Mouse (Mus musculus): ENCODE results near the gene Cetn3. TPM values are rescaled to one million over a fixed set of nuclear protein-coding genes. Genes with fewer than 3 reads are reported as not detected.

Cetn3 gene
- polyA plus RNA-seq (2015; fragmentation: Nextera tagmentation; extraction: Ambion mirVana): 68.7 and 88.5 TPM in 2 replicates

DNA sequence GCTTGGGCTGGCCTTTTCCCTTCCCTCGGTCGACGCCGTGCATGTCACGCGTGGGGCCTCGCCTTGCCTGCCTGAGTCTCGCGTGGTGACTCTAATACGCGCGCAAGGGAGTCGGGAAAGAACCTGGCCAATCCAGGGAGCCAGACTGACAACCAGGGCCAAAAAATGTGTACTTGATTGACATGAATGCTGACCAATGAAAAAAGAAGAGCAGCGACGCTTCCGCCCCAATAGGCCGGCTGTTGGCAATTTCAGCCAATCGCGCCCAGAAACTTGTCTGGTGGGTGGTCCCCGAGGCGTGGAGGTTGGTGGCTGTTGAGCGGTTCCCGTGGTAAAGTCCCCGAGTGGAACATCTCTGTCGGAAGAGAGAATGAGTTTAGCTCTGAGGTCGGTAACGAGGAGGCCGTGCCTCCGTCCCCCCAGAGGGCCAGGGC, at the start of gene Cetn3:
Cetn3 (plus strand) TSS at position 107 of the 434 bp plus-strand sequence.
- ATAC-seq (ENCODE audit: insufficient read depth): peak; percentile 89
- Histone ChIP-seq H3K4me1 (replicated peaks) (peaks cover 21% of the 10 kb centered on the region), H3K27ac (replicated peaks) (peak within 1 kb of the TSS; percentile 94), H3K9me3 (replicated peaks) (no peaks in the 10 kb centered on the region), H3K36me3 (replicated peaks) (peaks cover 19% of the 10 kb centered on the region), H3K4me2 (peak within 1 kb of the TSS; percentile 93), H3K4me3 (replicated peaks) (peak within 1 kb of the TSS; percentile 90), H3K9ac (peak within 1 kb of the TSS; percentile 87), H3K27me3 (no peaks in the 10 kb centered on the region)
- under 1% methylated on average over 29 of the region's 29 CpGs for WGBS (ENCODE audit: insufficient replicate concordance)

DNA sequence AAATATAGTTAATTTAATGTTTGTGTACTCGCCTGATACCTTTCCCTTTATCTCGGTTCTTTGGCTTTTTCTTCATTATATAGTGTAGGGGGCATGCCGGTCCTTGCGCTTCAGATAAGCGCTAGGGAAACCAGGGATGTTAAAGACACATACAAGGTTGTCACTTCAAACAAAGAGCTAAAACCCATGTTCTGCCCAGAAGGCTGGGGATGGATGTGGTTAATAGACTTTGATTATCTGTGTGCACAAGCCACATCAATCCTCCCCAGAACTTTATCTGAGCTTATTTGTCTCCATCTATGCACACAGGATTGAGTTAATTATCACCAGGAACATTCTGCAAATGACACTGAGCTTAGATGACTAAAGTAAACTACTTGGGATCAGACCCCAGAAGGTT, 46.3 kb upstream of the Cetn3 start:
- no peak overlapping the region for H3K4me3 ChIP-seq (replicated peaks)
- no peaks in the 10 kb centered on the region for H3K27me3 ChIP-seq
- peak; percentile 65 for ATAC-seq (ENCODE audit: insufficient read depth)

DNA sequence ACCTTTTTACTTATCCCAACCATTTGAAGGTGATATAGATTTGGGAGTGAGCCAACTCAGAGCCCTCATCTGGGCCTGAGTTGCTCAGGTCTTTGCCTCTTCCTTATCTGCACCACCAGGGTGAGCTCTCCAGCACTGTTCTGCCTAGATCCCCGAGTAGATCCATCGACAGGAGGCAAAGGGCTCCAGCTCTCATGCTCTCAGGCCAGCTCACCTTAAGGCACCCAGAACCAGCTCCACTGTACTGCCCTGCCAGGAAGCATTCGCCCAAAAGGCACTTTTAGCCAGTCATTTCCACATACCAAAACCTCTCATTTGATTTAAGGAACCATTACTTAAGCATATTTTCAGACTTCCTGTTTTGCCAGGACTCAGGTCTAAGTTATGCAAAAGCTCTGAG, 42.0 kb upstream of the Cetn3 start:
- no peak overlapping the region for H3K4me3 ChIP-seq (replicated peaks)
- no peak overlapping the region for H3K9ac ChIP-seq
- H3K9me3 ChIP-seq (replicated peaks): no peaks in the 10 kb centered on the region
- peak overlapping the region; percentile 24; the same call in 1 of the 2 replicates for H3K27ac ChIP-seq (replicated peaks)
- H3K27me3 ChIP-seq: no peaks in the 10 kb centered on the region
- WGBS (ENCODE audit: insufficient replicate concordance): 4% methylated on average over 3 of the region's 3 CpGs
- peaks cover 42% of the 10 kb centered on the region for H3K4me1 ChIP-seq (replicated peaks)
- no peaks in the 10 kb centered on the region for H3K36me3 ChIP-seq (replicated peaks)
- ATAC-seq (ENCODE audit: insufficient read depth): peak; percentile 75
- no peak overlapping the region for H3K4me2 ChIP-seq

More for the DNA sequence above, 46.3 kb upstream of the Cetn3 start:
- Histone ChIP-seq H3K27ac (replicated peaks) (no peak overlapping the region), H3K9me3 (replicated peaks) (no peaks in the 10 kb centered on the region), H3K36me3 (replicated peaks) (no peaks in the 10 kb centered on the region), H3K4me2 (no peak overlapping the region), H3K4me1 (replicated peaks) (peaks cover 21% of the 10 kb centered on the region), H3K9ac (no peak overlapping the region)
- 27% methylated on average over 5 of the region's 5 CpGs for WGBS (ENCODE audit: insufficient replicate concordance)

DNA sequence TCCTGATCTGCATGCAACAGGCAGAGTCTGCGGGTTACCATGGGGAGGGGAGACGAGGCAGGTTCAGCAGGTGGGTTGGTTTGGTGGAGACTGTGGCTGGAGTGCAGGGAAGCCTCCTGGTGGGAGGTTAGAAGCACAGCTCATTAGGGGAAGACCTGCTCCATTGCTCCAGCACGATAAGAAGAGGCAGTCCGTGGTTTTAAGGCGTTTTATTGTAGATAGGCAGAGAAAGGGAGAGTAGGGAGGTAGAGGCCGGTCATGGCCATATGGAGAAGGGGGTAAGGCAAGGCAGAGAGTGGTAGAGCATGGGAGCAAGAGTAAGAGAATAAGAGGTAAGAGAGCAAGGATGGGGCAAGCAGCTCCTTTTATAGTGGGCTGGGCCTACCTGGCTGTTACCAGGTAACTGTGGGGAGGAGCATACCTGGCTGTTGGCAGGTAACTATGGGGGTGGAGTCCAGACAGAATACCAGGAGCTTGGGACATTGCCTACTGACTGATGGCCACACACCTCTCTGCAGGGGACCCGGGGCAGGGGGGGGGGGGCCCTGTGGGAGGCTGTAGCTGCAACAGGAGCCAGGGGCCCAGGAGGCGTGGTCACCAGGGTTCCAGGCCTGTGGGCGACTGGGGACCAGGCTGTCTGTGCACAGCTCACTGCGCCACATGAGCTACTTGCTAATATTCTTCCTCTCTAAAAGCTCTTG, 39.3 kb upstream of the Cetn3 start:
- H3K36me3 ChIP-seq (replicated peaks): no peaks in the 10 kb centered on the region
- peak overlapping the region; percentile 9; the same call in 1 of the 2 replicates for H3K4me2 ChIP-seq
- H3K4me1 ChIP-seq (replicated peaks): peaks cover 33% of the 10 kb centered on the region
- no peak overlapping the region for H3K9ac ChIP-seq
- H3K4me3 ChIP-seq (replicated peaks): no peak overlapping the region
- H3K27me3 ChIP-seq: no peaks in the 10 kb centered on the region
- ATAC-seq (ENCODE audit: insufficient read depth): peak; percentile 69
- no peaks in the 10 kb centered on the region for H3K9me3 ChIP-seq (replicated peaks)
- no peak overlapping the region for H3K27ac ChIP-seq (replicated peaks)
- WGBS (ENCODE audit: insufficient replicate concordance): 29% methylated on average over 10 of the region's 10 CpGs

DNA sequence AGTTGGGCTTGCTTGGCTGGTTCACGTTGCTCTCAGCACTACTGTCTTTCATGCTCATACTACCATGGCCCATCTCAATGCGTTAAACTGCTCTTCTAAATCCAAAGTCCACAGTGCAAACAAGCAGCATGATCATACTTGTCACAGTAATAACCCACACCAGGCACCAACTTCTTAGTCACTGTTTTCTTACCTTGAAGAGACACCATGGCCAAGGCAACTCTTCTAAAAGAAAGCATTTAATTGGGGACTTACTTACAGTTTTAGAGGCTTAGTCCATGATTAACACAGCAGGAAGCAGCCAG, 38.8 kb upstream of the Cetn3 start:
- Histone ChIP-seq H3K9ac (no peak overlapping the region), H3K27me3 (no peaks in the 10 kb centered on the region), H3K4me2 (no peak overlapping the region), H3K36me3 (replicated peaks) (no peaks in the 10 kb centered on the region), H3K9me3 (replicated peaks) (no peaks in the 10 kb centered on the region), H3K4me3 (replicated peaks) (no peak overlapping the region), H3K4me1 (replicated peaks) (peaks cover 33% of the 10 kb centered on the region), H3K27ac (replicated peaks) (no peak overlapping the region)
- no peak for ATAC-seq (ENCODE audit: insufficient read depth)
- WGBS (ENCODE audit: insufficient replicate concordance): 58% methylated on average over 2 of the region's 2 CpGs

DNA sequence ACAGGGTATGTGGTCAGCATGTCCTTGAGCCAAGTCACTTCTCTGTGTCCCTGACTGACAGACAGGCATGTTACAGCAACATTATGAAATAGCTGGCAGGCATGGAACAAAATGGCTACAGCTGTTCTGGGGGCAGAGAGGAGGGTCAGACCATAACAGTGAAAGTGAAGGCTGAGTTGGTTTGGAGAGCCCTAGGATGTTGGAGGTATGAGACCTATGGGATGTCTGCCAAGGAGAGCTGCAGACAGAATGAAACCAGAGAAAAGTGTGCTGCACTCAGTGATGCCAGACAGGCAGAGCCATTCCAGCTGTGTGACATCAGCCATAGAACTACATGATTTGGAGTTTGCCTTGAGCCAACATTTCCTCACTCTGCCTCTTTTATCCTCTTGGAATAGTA, 28.0 kb upstream of the Cetn3 start:
- Histone ChIP-seq H3K36me3 (replicated peaks) (no peaks in the 10 kb centered on the region), H3K27me3 (no peaks in the 10 kb centered on the region), H3K9ac (no peak overlapping the region), H3K9me3 (replicated peaks) (no peaks in the 10 kb centered on the region), H3K4me2 (no peak overlapping the region), H3K27ac (replicated peaks) (no peak overlapping the region), H3K4me3 (replicated peaks) (no peak overlapping the region), H3K4me1 (replicated peaks) (no peaks in the 10 kb centered on the region)
- no peak for ATAC-seq (ENCODE audit: insufficient read depth)

DNA sequence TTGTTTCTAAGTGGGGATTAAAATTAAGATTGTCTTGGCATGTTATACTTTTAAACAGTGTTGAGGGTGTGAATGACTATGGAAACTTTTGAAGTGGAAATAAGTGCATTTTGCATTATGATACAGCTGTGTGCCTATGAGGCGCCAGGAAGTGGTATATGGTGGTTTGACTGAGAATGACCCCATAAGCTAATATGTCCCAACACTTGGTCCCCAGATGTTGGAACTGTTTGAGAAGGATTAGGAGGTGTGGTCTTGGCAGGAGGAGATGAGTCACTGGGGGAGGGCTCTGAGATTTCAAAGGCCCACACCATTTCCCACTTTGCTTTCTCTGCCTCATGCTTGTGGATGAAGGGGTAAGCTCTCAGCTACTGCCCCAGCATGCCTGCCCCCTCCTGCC, 27.6 kb upstream of the Cetn3 start:
- no peak for ATAC-seq (ENCODE audit: insufficient read depth)

DNA sequence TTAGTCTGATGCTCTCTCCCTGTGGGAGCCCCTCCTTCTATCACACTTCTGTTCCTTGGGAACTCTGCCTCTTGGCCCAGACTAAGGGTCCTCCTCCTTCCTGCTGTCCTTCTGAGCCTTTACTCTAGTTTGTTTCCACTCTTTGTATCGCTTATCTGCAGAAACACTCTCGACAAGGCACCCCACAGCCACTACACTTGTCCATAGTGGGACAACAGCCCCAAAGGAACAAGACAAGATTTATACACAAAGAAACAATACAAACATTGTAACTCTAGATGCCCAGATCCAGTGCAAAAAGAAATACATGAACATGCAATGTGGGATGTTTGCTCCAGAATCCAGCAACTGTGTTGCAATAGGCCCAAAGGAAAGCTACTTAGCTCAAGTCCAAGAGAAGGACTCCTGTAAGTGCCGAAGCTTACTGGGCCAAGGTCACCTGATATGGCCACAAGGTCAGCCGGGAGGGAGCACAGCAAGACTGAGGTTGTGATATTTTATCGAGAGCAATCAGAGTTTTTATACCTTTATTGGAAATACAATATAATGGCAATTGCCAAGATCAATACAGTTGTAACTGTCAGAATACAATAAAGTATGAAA, 25.7 kb upstream of the Cetn3 start:
- H3K4me1 ChIP-seq (replicated peaks): no peaks in the 10 kb centered on the region
- no peak overlapping the region for H3K4me3 ChIP-seq (replicated peaks)
- ATAC-seq (ENCODE audit: insufficient read depth): no peak
- 63% methylated on average over 5 of the region's 5 CpGs for WGBS (ENCODE audit: insufficient replicate concordance)
- no peaks in the 10 kb centered on the region for H3K36me3 ChIP-seq (replicated peaks)
- H3K27me3 ChIP-seq: no peaks in the 10 kb centered on the region
- H3K4me2 ChIP-seq: no peak overlapping the region
- H3K27ac ChIP-seq (replicated peaks): no peak overlapping the region
- no peaks in the 10 kb centered on the region for H3K9me3 ChIP-seq (replicated peaks)
- no peak overlapping the region for H3K9ac ChIP-seq

More for the DNA sequence above, 27.6 kb upstream of the Cetn3 start:
- no peak overlapping the region for H3K27ac ChIP-seq (replicated peaks)
- no peak overlapping the region for H3K4me3 ChIP-seq (replicated peaks)
- H3K4me1 ChIP-seq (replicated peaks): no peaks in the 10 kb centered on the region
- no peaks in the 10 kb centered on the region for H3K27me3 ChIP-seq
- 78% methylated on average over 1 of the region's 1 CpGs for WGBS (ENCODE audit: insufficient replicate concordance)
- H3K36me3 ChIP-seq (replicated peaks): no peaks in the 10 kb centered on the region
- no peaks in the 10 kb centered on the region for H3K9me3 ChIP-seq (replicated peaks)
- no peak overlapping the region for H3K4me2 ChIP-seq
- no peak overlapping the region for H3K9ac ChIP-seq

DNA sequence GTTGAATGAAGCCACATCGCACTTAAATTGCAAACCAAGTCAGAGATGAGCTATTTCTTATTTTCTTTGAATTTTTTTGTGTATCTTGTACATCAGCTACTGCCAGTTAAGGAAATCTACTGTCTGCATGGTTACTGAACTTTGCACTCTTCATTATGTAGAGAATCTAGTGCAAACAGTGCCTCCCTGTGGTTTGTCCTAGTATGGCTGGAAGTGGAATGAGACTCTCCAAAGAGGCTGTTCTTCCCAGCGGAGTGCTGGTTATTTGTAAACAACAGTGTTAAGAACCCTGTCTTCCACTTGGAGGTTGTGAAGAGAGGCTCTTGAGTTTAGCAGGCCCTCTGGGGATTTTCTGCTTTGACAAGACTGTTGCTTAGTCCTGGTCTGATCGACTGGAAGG, 22.5 kb upstream of the Cetn3 start:
- H3K9ac ChIP-seq: no peak overlapping the region
- H3K27ac ChIP-seq (replicated peaks): no peak overlapping the region
- H3K4me2 ChIP-seq: no peak overlapping the region
- no peaks in the 10 kb centered on the region for H3K4me1 ChIP-seq (replicated peaks)
- H3K9me3 ChIP-seq (replicated peaks): no peaks in the 10 kb centered on the region
- no peaks in the 10 kb centered on the region for H3K27me3 ChIP-seq
- WGBS (ENCODE audit: insufficient replicate concordance): 37% methylated on average over 3 of the region's 3 CpGs
- H3K36me3 ChIP-seq (replicated peaks): no peaks in the 10 kb centered on the region
- ATAC-seq (ENCODE audit: insufficient read depth): no peak
- no peak overlapping the region for H3K4me3 ChIP-seq (replicated peaks)

DNA sequence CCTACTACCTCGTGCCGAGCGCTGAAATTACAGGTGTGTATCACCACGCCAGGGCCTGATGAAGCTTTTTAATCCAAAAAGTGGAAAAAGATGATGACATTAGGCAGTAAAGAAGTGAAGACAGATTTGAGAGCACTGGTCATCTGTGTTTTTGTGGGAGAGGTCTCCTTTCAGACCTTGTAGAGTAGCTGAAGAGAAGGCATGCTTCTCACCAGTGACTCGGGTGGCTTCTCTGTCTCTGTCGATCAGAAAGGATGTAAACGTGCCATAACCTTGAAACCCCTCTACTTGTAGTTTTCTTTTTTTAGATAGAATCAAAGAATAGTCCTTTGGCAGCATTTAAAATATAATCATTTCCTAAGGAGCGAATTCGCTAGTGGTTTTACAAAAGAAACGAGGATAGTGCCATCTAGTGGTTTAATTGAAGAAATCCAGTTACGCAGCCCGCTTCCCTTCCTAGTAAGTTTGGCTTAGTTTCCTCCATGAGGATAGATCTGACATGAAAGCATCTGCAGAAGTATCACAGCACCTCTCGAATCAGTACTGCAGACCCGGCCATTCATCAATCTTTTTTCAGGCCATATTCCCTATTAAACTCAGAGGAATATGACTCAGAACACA, 21.2 kb upstream of the Cetn3 start:
- Histone ChIP-seq H3K27me3 (no peaks in the 10 kb centered on the region), H3K36me3 (replicated peaks) (no peaks in the 10 kb centered on the region), H3K4me1 (replicated peaks) (no peaks in the 10 kb centered on the region), H3K9ac (no peak overlapping the region), H3K4me2 (no peak overlapping the region), H3K9me3 (replicated peaks) (no peaks in the 10 kb centered on the region), H3K4me3 (replicated peaks) (no peak overlapping the region), H3K27ac (replicated peaks) (no peak overlapping the region)
- ATAC-seq (ENCODE audit: insufficient read depth): no peak
- WGBS (ENCODE audit: insufficient replicate concordance): 29% methylated on average over 14 of the region's 14 CpGs

DNA sequence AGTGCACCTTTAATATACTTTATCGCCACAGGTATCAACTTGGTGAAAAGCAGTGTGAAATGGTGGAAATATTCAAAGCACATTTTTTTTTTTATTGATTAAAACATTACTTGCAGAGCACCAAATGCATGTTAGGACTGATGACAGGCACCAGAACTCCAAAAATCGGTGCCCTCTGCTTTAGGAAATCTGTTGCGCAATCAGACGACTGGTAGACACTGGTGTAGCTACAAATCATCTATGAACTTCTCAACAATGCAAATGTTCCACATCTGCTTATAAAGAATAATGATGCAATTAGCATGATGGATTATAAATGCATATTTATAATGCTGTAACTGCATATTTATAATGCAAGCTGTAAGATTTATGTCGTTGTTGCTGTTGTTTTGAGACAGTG, 18.7 kb upstream of the Cetn3 start:
- Histone ChIP-seq H3K27ac (replicated peaks) (no peak overlapping the region), H3K4me2 (no peak overlapping the region), H3K36me3 (replicated peaks) (no peaks in the 10 kb centered on the region), H3K4me3 (replicated peaks) (no peak overlapping the region), H3K9me3 (replicated peaks) (no peaks in the 10 kb centered on the region), H3K9ac (no peak overlapping the region), H3K4me1 (replicated peaks) (no peaks in the 10 kb centered on the region), H3K27me3 (no peaks in the 10 kb centered on the region)
- no peak for ATAC-seq (ENCODE audit: insufficient read depth)
- 63% methylated on average over 5 of the region's 5 CpGs for WGBS (ENCODE audit: insufficient replicate concordance)

Measured in liver, embryonic 15.5 days (tissue).